Mouse (Mus musculus) embryonic stem cell, embryonic (primary cell): ENCODE data around the gene Taar8b.
"Not testable (repeated sequence)": the region's sequence is repeated elsewhere in the genome, so short reads cannot be mapped to it uniquely, and the experiment has no call there.

Experiments
- CTCF ChIA-PET, 4 experiments: fragments of 300-600 bp in 2 of 4; fragments of 350-600 bp in 2 of 4; sonication (Branson Sonifier 250); formaldehyde crosslinking; loops; one replicate each; lab custom pipeline; 2022; ENCODE audit warnings: inconsistent platforms in 2 of 4; lab: Charles Lee
- POLR2A ChIA-PET, 4 experiments: fragments of 300-600 bp in 2 of 4; fragments of 350-600 bp in 2 of 4; sonication (Branson Sonifier 250); formaldehyde crosslinking; loops; one replicate each; lab custom pipeline; 2022; ENCODE audit warnings: antibody characterized with exemption in 4 of 4, inconsistent platforms in 1 of 4; lab: Charles Lee

The Taar8b gene

DNA sequence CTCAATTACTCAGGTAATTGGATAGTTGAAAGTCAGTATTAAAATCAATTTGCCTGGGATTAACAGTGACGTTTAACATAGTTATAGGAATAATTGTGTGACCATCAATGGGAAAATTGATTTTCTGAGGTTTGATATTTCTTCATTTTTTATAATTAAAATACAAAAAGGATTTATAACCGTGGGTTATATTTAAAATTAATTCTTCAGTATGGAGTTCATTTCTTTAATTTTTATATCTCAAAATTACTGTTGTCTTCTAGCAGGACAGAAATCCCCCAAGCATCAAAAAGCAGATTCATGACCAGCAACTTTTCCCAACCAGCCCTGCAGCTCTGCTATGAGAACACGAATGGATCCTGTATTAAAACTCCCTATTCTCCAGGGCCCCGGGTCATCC, 15.9 kb downstream of the Taar8b start, which contains the start of gene Taar8a:
TSS of gene Taar8a (plus strand) at position 301 of the 400 bp plus-strand sequence.
- POLR2A ChIA-PET, CTCF ChIA-PET: not testable (repeated sequence)

DNA sequence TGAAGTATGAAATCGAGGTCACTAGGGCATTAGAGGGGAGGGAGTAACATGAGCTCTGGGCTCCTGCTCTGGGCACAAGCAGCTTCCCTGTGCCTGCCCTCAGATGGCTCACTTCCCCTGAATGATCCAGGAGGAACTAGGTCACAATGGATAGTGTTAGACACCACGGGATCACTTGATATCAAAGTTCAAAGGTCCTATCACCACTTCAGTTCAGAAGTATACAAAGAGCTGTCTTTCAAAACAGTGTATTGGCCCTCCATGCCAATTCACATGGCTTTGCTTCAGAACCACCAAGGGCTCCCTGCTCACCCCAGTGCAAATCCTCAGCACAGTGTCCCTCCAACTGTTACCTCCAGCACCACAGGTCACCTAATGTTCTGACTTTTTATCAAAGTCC, 17.3 kb downstream of the Taar8b start:
- POLR2A ChIA-PET, CTCF ChIA-PET: not testable (repeated sequence)

DNA sequence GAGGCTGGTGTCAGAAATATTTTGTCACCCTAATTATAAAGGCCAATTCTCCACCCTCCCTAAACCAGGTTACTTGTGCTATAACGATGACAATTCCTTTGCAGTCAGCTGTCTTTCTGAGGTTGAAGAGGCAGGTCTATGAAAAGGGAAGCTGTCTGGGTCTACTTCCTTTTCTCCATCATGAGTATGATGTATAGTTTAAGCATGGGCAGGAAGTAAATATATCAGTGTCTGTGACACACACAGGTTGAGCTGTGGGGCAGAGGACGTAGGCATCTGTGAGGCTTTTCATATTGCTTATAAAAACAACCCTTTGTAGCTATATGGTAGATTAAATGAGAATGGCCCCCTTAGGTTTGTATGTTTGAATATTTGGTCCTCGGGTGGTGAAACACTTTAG, 33.1 kb downstream of the Taar8b start:
- CTCF ChIA-PET, result no interaction called here

DNA sequence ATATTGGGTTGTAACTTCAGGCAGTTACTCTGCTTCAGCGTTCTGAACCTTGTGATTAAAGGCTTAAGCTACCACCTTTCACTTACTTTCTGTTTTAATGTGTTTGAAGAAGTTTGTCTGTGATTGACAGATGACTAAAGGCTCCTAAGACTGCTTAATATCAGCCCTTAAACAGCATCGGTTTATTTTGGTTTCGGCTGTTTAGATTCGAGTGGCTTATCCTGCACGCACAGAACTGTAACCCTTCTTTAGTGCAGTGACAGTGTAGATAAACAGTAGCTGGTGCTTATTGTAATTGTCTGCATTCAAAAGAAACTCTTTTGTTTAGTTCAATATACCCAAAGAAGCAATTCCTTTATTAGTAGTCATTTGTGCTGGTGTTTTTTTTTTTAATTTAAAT, 40.1 kb downstream of the Taar8b start:
- CTCF ChIA-PET, result no interaction called here

More for the DNA sequence above, 33.1 kb downstream of the Taar8b start:
- POLR2A ChIA-PET, result no interaction called here

DNA sequence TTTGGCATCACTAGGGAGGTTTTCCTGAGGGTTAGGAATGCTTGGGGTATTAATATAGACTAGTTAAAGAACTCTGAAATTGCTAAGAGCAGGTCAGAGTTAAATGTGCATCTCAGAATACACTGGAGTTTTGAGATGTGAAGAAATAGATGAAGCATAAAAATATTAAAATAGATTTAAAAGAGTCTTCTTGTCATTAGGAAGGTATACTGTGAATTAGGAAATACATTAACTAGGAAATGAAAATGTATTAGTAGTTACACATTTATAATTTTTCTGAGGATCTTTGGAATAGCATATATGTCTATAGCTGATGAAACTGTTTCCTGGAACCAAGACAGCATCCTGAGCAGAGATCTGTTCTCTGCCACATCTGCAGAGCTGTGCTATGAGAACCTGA, 42.9 kb downstream of the Taar8b start, which contains the start of gene Taar7f:
TSS of gene Taar7f (plus strand) at position 301 of the 400 bp plus-strand sequence.
- CTCF ChIA-PET, result no interaction called here

More for the DNA sequence above, 40.1 kb downstream of the Taar8b start:
- POLR2A ChIA-PET, result interaction anchor here in 1 of 4 experiments (1.1 kb wide), 1 partner anchor 19 kb away, joined by 3 read pairs; no protein-coding TSS in a partner anchor

More for the DNA sequence above, 42.9 kb downstream of the Taar8b start, which contains the start of gene Taar7f:
- POLR2A ChIA-PET, result no interaction called here
